Mouse (Mus musculus): Measurements from ENCODE around the gene Dusp7. TPM values are rescaled to one million over a fixed set of nuclear protein-coding genes. Genes with fewer than 3 reads are reported as not detected.

Gene Dusp7
- total RNA-seq, 1 experiment = 4.5 TPM

GRCm38 (mm10) chr9:106345630-106346029, 22.8 kb upstream of the Dusp7 start:
- in situ Hi-C loops (cut with MboI; ENCODE audit: low sequenced_read_pairs in 2 of 2, unreplicated experiment in 2 of 2) = no loop called here
- Histone ChIP-seq H3K4me3 (ENCODE audit: insufficient read depth in 1 of 2, low read depth in 1 of 2, low read length in 2 of 2, poor library complexity in 1 of 2, severe bottlenecking in 1 of 2) (no peak overlapping the region), H3K4me1 (ENCODE audit: control insufficient read depth in 2 of 2, insufficient read depth in 2 of 2, low read length in 2 of 2, poor library complexity in 1 of 2) (0 out of 4 replicates have a peak, but pooled peaks cover 0 to 2% of the 10 kb centered on the region in 2 experiments), H3K9ac (ENCODE audit: insufficient read depth, low read depth, low read length, poor library complexity, severe bottlenecking) (no peak overlapping the region), H3K9me3 (ENCODE audit: control insufficient read depth, insufficient read depth, low read depth, low read length) (no peaks in the 10 kb centered on the region), H3K36me3 (ENCODE audit: control insufficient read depth, insufficient read depth, low read length, poor library complexity, severe bottlenecking) (no peaks in the 10 kb centered on the region), H3K27ac (ENCODE audit: insufficient read depth, low read depth, low read length, poor library complexity, severe bottlenecking) (no peak overlapping the region)
- no peak for TF ChIP-seq ZC3H11A (IDR thresholded peaks at IDR 0.05; ENCODE audit: borderline replicate concordance, low read depth, low read length)
- no peak for TF ChIP-seq ZNF384 (IDR thresholded peaks at IDR 0.05; ENCODE audit: low read depth, low read length)
- no peak for TF ChIP-seq MAFK (IDR thresholded peaks at IDR 0.05; ENCODE audit: insufficient read depth, low read depth, low read length)
- TF ChIP-seq CHD2 (IDR thresholded peaks at IDR 0.05; ENCODE audit: low read depth, low read length) = no peak
- no peak for TF ChIP-seq HCFC1 (IDR thresholded peaks at IDR 0.05; ENCODE audit: borderline replicate concordance, insufficient read depth, low read length)
- DNase-seq (ENCODE audit: low read depth, low spot score) = no peak

DNA sequence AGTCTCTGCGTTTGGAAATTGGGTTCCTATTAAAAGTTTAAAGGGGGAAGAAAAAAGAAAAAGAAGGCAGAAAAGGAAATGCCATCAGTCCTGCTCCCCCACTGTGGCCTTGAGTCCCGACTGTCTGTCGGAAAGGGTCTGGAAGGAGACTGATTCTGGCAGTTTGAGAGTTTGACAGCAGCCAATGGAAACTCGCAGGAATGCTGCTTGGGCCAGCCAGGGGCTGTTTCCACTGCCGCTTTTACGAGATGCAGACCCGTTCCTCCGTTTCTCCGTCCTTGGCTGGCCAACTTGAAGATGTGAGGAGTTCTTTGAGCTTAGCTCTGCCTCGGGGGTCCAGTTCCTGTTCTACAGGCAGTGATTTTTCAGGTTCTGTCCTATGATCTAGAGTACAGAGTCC, 20.2 kb upstream of the Dusp7 start:
- H3K4me3 ChIP-seq (ENCODE audit: insufficient read depth in 1 of 2, low read depth in 1 of 2, low read length in 2 of 2, poor library complexity in 1 of 2, severe bottlenecking in 1 of 2) = no peak overlapping the region
- no peaks in the 10 kb centered on the region for H3K9me3 ChIP-seq (ENCODE audit: control insufficient read depth, insufficient read depth, low read depth, low read length)
- H3K27ac ChIP-seq (ENCODE audit: insufficient read depth, low read depth, low read length, poor library complexity, severe bottlenecking) = no peak overlapping the region
- peaks cover 0 to 9% of the 10 kb centered on the region in 2 experiments; a peak in 2 of 4 replicates for H3K4me1 ChIP-seq (ENCODE audit: control insufficient read depth in 2 of 2, insufficient read depth in 2 of 2, low read length in 2 of 2, poor library complexity in 1 of 2)
- no peak overlapping the region for H3K9ac ChIP-seq (ENCODE audit: insufficient read depth, low read depth, low read length, poor library complexity, severe bottlenecking)
- DNase-seq (ENCODE audit: low read depth, low spot score) = no peak
- no peaks in the 10 kb centered on the region for H3K36me3 ChIP-seq (ENCODE audit: control insufficient read depth, insufficient read depth, low read length, poor library complexity, severe bottlenecking)
- TF ChIP-seq ZNF384 (IDR thresholded peaks at IDR 0.05; ENCODE audit: low read depth, low read length) (no peak), ZC3H11A (IDR thresholded peaks at IDR 0.05; ENCODE audit: borderline replicate concordance, low read depth, low read length) (no peak), MAFK (IDR thresholded peaks at IDR 0.05; ENCODE audit: insufficient read depth, low read depth, low read length) (no peak), HCFC1 (IDR thresholded peaks at IDR 0.05; ENCODE audit: borderline replicate concordance, insufficient read depth, low read length) (no peak), CHD2 (IDR thresholded peaks at IDR 0.05; ENCODE audit: low read depth, low read length) (no peak)
- in situ Hi-C loops (cut with MboI; ENCODE audit: low sequenced_read_pairs in 2 of 2, unreplicated experiment in 2 of 2) = no loop called here

- Histone ChIP-seq H3K4me1 (ENCODE audit: control insufficient read depth in 2 of 2, insufficient read depth in 2 of 2, low read length in 2 of 2, poor library complexity in 1 of 2) (peaks cover 0 to 9% of the 10 kb centered on the region in 2 experiments; a peak in 2 of 4 replicates), H3K9ac (ENCODE audit: insufficient read depth, low read depth, low read length, poor library complexity, severe bottlenecking) (no peak overlapping the region), H3K27ac (ENCODE audit: insufficient read depth, low read depth, low read length, poor library complexity, severe bottlenecking) (no peak overlapping the region), H3K9me3 (ENCODE audit: control insufficient read depth, insufficient read depth, low read depth, low read length) (no peaks in the 10 kb centered on the region), H3K36me3 (ENCODE audit: control insufficient read depth, insufficient read depth, low read length, poor library complexity, severe bottlenecking) (no peaks in the 10 kb centered on the region), H3K4me3 (ENCODE audit: insufficient read depth in 1 of 2, low read depth in 1 of 2, low read length in 2 of 2, poor library complexity in 1 of 2, severe bottlenecking in 1 of 2) (no peak overlapping the region)
- TF ChIP-seq CHD2 (IDR thresholded peaks at IDR 0.05; ENCODE audit: low read depth, low read length) (no peak), MAFK (IDR thresholded peaks at IDR 0.05; ENCODE audit: insufficient read depth, low read depth, low read length) (no peak), ZNF384 (IDR thresholded peaks at IDR 0.05; ENCODE audit: low read depth, low read length) (no peak)
- no peak for DNase-seq (ENCODE audit: low read depth, low spot score)
- in situ Hi-C loops (cut with MboI; ENCODE audit: low sequenced_read_pairs in 2 of 2, unreplicated experiment in 2 of 2) = no loop called here
These were observed 19.4 kb upstream of the Dusp7 start for GRCm38 (mm10) chr9:106349075-106349474.

GRCm38 (mm10) chr9:106351178-106351577, 17.3 kb upstream of the Dusp7 start:
- Histone ChIP-seq H3K36me3 (ENCODE audit: control insufficient read depth, insufficient read depth, low read length, poor library complexity, severe bottlenecking) (no peaks in the 10 kb centered on the region), H3K4me1 (ENCODE audit: control insufficient read depth in 2 of 2, insufficient read depth in 2 of 2, low read length in 2 of 2, poor library complexity in 1 of 2) (peaks cover 0 to 7% of the 10 kb centered on the region in 2 experiments; a peak in 2 of 4 replicates), H3K27ac (ENCODE audit: insufficient read depth, low read depth, low read length, poor library complexity, severe bottlenecking) (no peak overlapping the region), H3K9ac (ENCODE audit: insufficient read depth, low read depth, low read length, poor library complexity, severe bottlenecking) (peak overlapping the region; percentile 26; the same call in 1 of the 2 replicates), H3K9me3 (ENCODE audit: control insufficient read depth, insufficient read depth, low read depth, low read length) (no peaks in the 10 kb centered on the region), H3K4me3 (ENCODE audit: insufficient read depth in 1 of 2, low read depth in 1 of 2, low read length in 2 of 2, poor library complexity in 1 of 2, severe bottlenecking in 1 of 2) (peak overlapping the region; percentile 40 to 51; a peak in 2 of 4 replicates)
- in situ Hi-C loops (cut with MboI; ENCODE audit: low sequenced_read_pairs in 2 of 2, unreplicated experiment in 2 of 2) = no loop called here
- TF ChIP-seq MAFK (IDR thresholded peaks at IDR 0.05; ENCODE audit: insufficient read depth, low read depth, low read length) (no peak), HCFC1 (IDR thresholded peaks at IDR 0.05; ENCODE audit: borderline replicate concordance, insufficient read depth, low read length) (no peak), ZNF384 (IDR thresholded peaks at IDR 0.05; ENCODE audit: low read depth, low read length) (no peak), CHD2 (IDR thresholded peaks at IDR 0.05; ENCODE audit: low read depth, low read length) (no peak), ZC3H11A (IDR thresholded peaks at IDR 0.05; ENCODE audit: borderline replicate concordance, low read depth, low read length) (no peak)
- no peak for DNase-seq (ENCODE audit: low read depth, low spot score)

- H3K27ac ChIP-seq (ENCODE audit: insufficient read depth, low read depth, low read length, poor library complexity, severe bottlenecking) = no peak overlapping the region
- H3K4me1 ChIP-seq (ENCODE audit: control insufficient read depth in 2 of 2, insufficient read depth in 2 of 2, low read length in 2 of 2, poor library complexity in 1 of 2) = peaks cover 0 to 7% of the 10 kb centered on the region in 2 experiments; a peak in 2 of 4 replicates
- in situ Hi-C loops (cut with MboI; ENCODE audit: low sequenced_read_pairs in 2 of 2, unreplicated experiment in 2 of 2) = no loop called here
- TF ChIP-seq HCFC1 (IDR thresholded peaks at IDR 0.05; ENCODE audit: borderline replicate concordance, insufficient read depth, low read length) (no peak), CHD2 (IDR thresholded peaks at IDR 0.05; ENCODE audit: low read depth, low read length) (no peak), MAFK (IDR thresholded peaks at IDR 0.05; ENCODE audit: insufficient read depth, low read depth, low read length) (no peak), ZNF384 (IDR thresholded peaks at IDR 0.05; ENCODE audit: low read depth, low read length) (no peak), ZC3H11A (IDR thresholded peaks at IDR 0.05; ENCODE audit: borderline replicate concordance, low read depth, low read length) (no peak)
- H3K36me3 ChIP-seq (ENCODE audit: control insufficient read depth, insufficient read depth, low read length, poor library complexity, severe bottlenecking) = no peaks in the 10 kb centered on the region
- no peak overlapping the region for H3K4me3 ChIP-seq (ENCODE audit: insufficient read depth in 1 of 2, low read depth in 1 of 2, low read length in 2 of 2, poor library complexity in 1 of 2, severe bottlenecking in 1 of 2)
- no peaks in the 10 kb centered on the region for H3K9me3 ChIP-seq (ENCODE audit: control insufficient read depth, insufficient read depth, low read depth, low read length)
- DNase-seq (ENCODE audit: low read depth, low spot score) = no peak
- H3K9ac ChIP-seq (ENCODE audit: insufficient read depth, low read depth, low read length, poor library complexity, severe bottlenecking) = no peak overlapping the region
These were observed 14.7 kb upstream of the Dusp7 start for GRCm38 (mm10) chr9:106353779-106354178.
